Mouse (Mus musculus) heart, adult 8-10 months (tissue): ENCODE results near the gene Tbc1d22a. TPM values are rescaled to one million over a fixed set of nuclear protein-coding genes. Genes with fewer than 3 reads are reported as not detected.

Source experiments
- DNase-seq: peaks from one replicate; pipeline ENCODE4 v3.0.0; 2022; ENCODE audit warnings: low spot score
- total RNA-seq, 4 experiments: library from RNA; stranded (reverse); gene quantifications; 2 replicates each; pipeline ENCODE4 v1.2.4; 2022

Gene Tbc1d22a
- total RNA-seq, 4 experiments from 2014 or later, result 24.9 to 30.8 (median 27.7) TPM

DNA sequence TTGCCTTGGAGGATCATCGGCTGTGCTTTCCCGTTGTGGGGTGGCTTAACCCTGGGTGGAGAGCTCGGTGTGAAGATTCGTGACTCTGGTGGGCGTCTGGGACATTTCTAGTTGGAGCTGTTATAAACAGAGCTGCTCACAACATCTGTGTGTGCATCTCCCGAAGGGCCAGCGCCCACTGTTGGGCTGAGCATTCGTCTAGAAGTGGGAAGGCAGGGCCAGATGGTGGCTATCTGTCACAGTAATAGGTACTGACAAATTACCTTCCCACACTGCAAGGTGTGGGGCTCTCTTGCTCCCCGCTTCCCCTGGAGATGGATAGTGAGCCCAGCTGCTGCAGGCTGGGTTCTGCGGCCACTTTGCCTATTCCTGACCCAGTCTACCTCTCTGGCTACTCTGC lies 289.2 kb downstream of the Tbc1d22a start:
- DNase-seq, result no peak

GRCm38 (mm10) chr15:86506666-86507065 lies 292.4 kb downstream of the Tbc1d22a start:
- DNase-seq, result no peak

DNA sequence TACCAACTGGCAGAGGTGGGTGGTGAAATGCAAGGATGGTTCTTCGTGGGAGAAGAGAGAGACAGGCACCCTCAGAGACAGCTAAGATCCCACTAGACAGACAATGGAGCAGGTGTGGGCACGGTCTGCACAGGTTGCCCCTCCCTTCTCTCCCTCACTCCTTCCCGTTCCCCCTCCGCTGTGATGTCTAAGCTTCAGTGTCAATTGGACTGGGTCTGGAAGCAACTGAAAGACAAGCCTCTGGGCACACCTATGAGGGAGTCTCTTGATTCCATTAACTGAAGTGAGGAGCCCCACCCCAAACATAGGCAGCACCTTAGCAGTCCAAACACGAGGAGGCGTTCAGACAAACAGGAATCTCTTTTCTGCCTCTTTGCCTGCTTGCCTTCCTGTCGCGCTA lies 293.3 kb downstream of the Tbc1d22a start:
- no peak for DNase-seq

DNA sequence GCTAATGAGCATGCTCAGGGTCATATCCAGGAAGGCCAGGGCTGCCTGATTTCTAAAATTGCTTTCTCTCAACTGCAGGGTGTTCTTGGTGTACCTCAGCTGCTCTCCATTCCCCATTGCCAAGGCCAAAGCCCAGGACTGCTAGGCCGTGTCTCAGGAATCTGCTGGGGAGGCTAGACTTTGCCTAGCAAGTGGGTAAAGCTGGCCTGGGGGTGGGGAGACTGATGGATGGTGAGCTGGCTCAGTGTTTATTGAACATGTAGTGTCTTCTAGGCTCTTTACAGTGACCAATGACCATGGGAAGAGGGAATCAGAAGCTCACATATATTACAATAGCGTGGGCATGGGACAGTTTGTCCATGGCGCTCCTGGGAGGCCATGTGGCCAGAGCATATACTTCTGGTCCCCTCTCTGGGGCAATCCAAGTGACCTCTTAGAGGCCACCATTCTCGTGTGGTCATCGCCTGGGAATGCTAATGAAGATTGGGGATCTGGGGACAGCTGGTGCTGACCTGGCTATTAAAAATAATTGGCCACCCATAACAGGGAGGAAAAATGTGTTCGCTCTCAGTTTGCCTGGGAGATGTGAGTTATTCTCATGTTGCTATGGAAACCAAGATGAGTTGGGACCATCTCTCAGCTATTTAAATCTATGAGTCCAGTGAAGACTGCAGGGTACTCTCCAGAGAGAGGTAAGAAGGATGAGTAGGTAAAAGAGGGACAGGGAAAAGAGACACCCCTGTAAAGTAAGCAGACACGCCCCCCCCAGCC lies 294.3 kb downstream of the Tbc1d22a start:
- DNase-seq, result no peak

DNA sequence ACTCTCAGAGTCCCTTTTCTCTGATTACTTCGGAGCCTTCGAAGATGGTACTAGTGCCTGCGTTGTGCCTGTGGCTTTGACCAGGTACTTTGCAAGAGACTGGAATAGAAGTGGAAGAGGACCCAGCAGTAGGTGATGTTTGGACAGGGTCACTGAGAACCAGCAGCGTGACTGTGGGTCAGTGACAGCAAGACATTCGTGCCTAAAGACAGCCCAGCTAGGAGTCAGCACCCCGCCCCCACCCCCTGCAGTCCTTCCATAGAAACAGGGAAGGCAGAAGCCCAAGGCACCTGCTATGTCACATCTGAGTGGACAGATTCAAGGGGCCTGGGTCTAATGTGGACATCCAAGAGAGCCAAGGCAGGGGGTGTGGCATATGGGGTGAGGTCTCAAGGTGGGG lies 295.3 kb downstream of the Tbc1d22a start:
- DNase-seq, result no peak

DNA sequence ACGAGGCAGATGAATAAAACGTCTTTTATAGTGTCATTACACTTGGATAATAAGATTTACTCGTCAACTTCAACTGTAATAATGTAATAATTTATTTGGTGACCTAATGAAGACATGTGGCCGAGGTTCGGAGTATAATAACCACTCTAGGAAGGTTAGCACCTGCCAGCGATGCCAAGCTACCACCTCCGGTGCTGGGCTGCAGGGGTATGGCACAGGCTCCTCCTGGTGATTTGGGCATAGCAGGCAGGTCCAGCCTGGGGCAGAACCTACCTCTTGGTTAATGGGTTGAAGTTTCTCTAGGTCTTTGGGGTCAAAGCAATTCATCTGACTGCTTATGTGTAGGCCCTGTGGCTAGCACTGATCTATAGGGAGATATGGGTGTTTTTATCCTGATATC lies 296.9 kb downstream of the Tbc1d22a start:
- DNase-seq, result no peak

- no peak for DNase-seq
Observed at GRCm38 (mm10) chr15:86513336-86513735, 299.1 kb downstream of the Tbc1d22a start.

GRCm38 (mm10) chr15:86520201-86520600 lies 305.9 kb downstream of the Tbc1d22a start:
- DNase-seq, result no peak

- DNase-seq, result no peak
Observed at GRCm38 (mm10) chr15:86535356-86535755, 321.1 kb downstream of the Tbc1d22a start.

- no peak for DNase-seq
Observed at GRCm38 (mm10) chr15:86542371-86542770, 328.1 kb downstream of the Tbc1d22a start.

DNA sequence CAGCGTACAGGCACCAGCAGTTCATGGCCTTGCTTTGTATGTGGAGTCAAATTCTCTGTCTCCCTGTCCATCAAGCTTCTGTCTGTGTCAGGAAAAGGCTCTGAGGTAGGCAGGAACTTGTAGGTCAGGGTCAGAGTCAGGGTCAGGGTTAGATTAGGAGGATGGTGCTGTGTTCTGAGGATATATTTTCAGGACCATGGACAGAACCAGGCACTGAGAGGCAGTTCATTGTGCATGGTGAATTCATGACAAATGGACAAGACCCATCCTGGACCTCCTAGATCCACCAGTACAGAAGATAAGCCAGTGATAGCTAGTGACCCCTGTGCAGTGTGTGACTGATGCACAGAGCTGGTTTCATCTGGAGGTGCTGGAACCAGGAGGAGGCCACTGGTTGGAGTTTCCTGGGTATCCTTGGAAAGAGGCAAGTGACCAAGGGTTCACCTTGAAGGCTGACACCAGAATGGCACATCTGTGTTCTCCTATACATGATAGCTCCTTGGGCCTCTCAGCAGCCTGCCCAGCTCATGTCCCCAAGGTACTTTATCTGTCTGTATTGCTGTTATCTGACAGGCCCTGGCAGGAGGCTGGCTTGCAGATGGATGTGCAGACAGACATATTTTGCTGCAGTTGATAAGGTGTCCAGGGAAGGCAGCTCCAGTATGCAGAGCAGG lies 330.0 kb downstream of the Tbc1d22a start:
- no peak for DNase-seq

Other genes with a start within 250 kb of the Tbc1d22a start
- gene Celsr1, start 180.7 kb upstream of the Tbc1d22a start, total RNA-seq, result 1 to 10 TPM; 3.2 to 7.3 (median 4.5) TPM
- gene Gramd4, start 156.8 kb upstream of the Tbc1d22a start, total RNA-seq, result 10 to 100 TPM; 26.1 to 31.8 (median 27.3) TPM
- gene Cerk, start 28.3 kb upstream of the Tbc1d22a start, total RNA-seq, result 10 to 100 TPM; 25.5 to 32.9 (median 29.4) TPM